Mouse (Mus musculus): Measurements from ENCODE around the gene Ufsp1. TPM values are rescaled to one million over a fixed set of nuclear protein-coding genes. Genes with fewer than 3 reads are reported as not detected.
"Not testable (repeated sequence)": the region's sequence is repeated elsewhere in the genome, so short reads cannot be mapped to it uniquely, and the experiment has no call there.

Gene Ufsp1
- polyA plus RNA-seq (2012; rRNA removed), result 41.1 and 44.1 TPM in 2 replicates

GRCm38 (mm10) chr5:137293839-137294743 lies at the start of gene Ufsp1:
Gene Ufsp1 (plus strand): TSS chr5:137294629.
- Histone ChIP-seq H3K27ac (ENCODE audit: control insufficient read depth, insufficient read depth, low read length) (no peak within 1 kb of the TSS), H3K4me3 (ENCODE audit: control insufficient read depth, insufficient read depth, low read length) (peak within 1 kb of the TSS; percentile 50), H3K27me3 (ENCODE audit: control insufficient read depth, insufficient read depth, low read length) (peaks cover 3% of the 10 kb centered on the region; the same call in 1 of the 2 replicates), H3K36me3 (ENCODE audit: control insufficient read depth, insufficient read depth, low read length) (peaks cover 37% of the 10 kb centered on the region), H3K4me1 (replicated peaks; ENCODE audit: control insufficient read depth, insufficient read depth, low read length) (peaks cover 19% of the 10 kb centered on the region)
- TF ChIP-seq CTCF (IDR thresholded peaks at IDR 0.05; ENCODE audit: borderline replicate concordance, control insufficient read depth, extremely low read depth, insufficient read depth, low read length, poor library complexity) (0 out of 2 replicates have a peak, but pooled peaks have one; percentile 63), POLR2A (IDR thresholded peaks at IDR 0.05; ENCODE audit: control insufficient read depth, extremely low read depth, insufficient read depth, low read length, poor library complexity) (peak; percentile 64; the same call in 1 of the 2 replicates)
- under 1% methylated on average over 52 of the region's 52 CpGs for WGBS
- peak; percentile 94 for DNase-seq

GRCm38 (mm10) chr5:137263897-137264720 lies 30.3 kb upstream of the Ufsp1 start:
- DNase-seq, result no peak
- TF ChIP-seq POLR2A (IDR thresholded peaks at IDR 0.05; ENCODE audit: control insufficient read depth, extremely low read depth, insufficient read depth, low read length, poor library complexity) (no peak), CTCF (IDR thresholded peaks at IDR 0.05; ENCODE audit: borderline replicate concordance, control insufficient read depth, extremely low read depth, insufficient read depth, low read length, poor library complexity) (no peak)
- Histone ChIP-seq H3K27ac (ENCODE audit: control insufficient read depth, insufficient read depth, low read length) (no peak overlapping the region), H3K36me3 (ENCODE audit: control insufficient read depth, insufficient read depth, low read length) (no peaks in the 10 kb centered on the region), H3K4me3 (ENCODE audit: control insufficient read depth, insufficient read depth, low read length) (no peak overlapping the region), H3K4me1 (replicated peaks; ENCODE audit: control insufficient read depth, insufficient read depth, low read length) (peaks cover 18% of the 10 kb centered on the region), H3K27me3 (ENCODE audit: control insufficient read depth, insufficient read depth, low read length) (no peaks in the 10 kb centered on the region)
- 67% methylated on average over 14 of the region's 14 CpGs for WGBS

DNA sequence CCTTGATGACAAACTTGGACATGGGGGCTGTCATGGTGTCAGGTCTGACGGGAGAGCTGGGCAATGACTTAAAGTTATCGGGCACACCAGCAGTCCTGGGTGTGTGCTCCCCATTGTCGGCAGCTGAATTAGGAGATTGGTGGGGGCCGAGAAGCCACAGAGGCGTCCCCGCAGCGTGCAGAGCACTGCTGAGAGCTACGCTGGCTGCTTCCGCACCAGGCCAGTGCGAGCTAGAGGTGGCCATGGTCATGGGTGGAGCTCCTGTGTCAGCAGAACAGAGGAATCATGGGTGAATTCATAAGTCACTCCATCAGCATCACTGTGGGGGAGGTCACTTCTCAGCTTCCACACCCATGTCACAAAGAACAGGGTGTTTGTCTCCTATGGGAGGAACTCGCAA lies 29.6 kb upstream of the Ufsp1 start:
- Histone ChIP-seq H3K27me3 (ENCODE audit: control insufficient read depth, insufficient read depth, low read length) (no peaks in the 10 kb centered on the region), H3K27ac (ENCODE audit: control insufficient read depth, insufficient read depth, low read length) (no peak overlapping the region), H3K4me3 (ENCODE audit: control insufficient read depth, insufficient read depth, low read length) (no peak overlapping the region), H3K4me1 (replicated peaks; ENCODE audit: control insufficient read depth, insufficient read depth, low read length) (peaks cover 18% of the 10 kb centered on the region), H3K36me3 (ENCODE audit: control insufficient read depth, insufficient read depth, low read length) (no peaks in the 10 kb centered on the region)
- 97% methylated on average over 11 of the region's 11 CpGs for WGBS
- no peak for DNase-seq
- TF ChIP-seq CTCF (IDR thresholded peaks at IDR 0.05; ENCODE audit: borderline replicate concordance, control insufficient read depth, extremely low read depth, insufficient read depth, low read length, poor library complexity) (no peak), POLR2A (IDR thresholded peaks at IDR 0.05; ENCODE audit: control insufficient read depth, extremely low read depth, insufficient read depth, low read length, poor library complexity) (no peak)

DNA sequence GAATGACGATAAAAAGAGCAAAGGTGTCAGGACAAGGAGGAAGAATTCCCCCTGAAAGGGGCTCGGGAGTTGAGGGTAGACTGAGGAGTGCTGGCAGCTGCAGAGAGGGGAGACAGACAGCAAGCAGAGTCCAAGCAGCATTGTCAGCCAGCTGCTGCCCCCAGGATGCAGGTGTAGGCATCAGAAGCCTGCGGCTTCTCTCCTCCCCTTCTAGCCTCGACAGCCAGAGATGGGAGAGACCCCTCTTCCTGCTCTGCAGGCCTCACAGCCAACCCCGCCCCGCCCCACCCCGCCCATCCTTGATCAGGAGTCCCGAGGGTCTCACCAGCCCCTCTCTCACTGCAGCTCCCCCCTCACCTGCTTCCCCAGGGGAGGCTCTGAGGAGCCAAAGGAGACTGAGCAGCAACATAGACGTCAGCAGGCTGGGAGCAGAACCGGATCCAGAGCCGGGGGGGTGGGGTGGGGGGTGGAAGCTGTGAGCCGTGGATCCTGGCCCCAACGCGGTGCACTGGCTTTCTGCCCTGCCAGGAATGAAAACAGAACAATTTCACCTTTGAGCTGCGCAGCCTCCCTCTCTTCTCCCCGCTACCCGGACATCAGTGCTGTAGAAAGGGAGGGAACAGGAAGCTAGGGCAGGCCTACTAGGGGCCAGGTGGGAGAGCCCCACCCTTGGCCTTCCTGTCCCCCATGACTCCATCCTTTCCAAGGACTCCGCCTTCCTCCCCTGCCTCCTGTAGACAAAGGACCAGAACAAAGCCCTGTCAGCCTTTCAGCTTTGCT lies 26.1 kb upstream of the Ufsp1 start:
- Histone ChIP-seq H3K4me3 (ENCODE audit: control insufficient read depth, insufficient read depth, low read length) (peak overlapping the region; percentile 41), H3K27me3 (ENCODE audit: control insufficient read depth, insufficient read depth, low read length) (no peaks in the 10 kb centered on the region), H3K36me3 (ENCODE audit: control insufficient read depth, insufficient read depth, low read length) (no peaks in the 10 kb centered on the region), H3K27ac (ENCODE audit: control insufficient read depth, insufficient read depth, low read length) (peak overlapping the region; percentile 41; the same call in 1 of the 2 replicates), H3K4me1 (replicated peaks; ENCODE audit: control insufficient read depth, insufficient read depth, low read length) (peaks cover 18% of the 10 kb centered on the region)
- no peak for TF ChIP-seq CTCF (IDR thresholded peaks at IDR 0.05; ENCODE audit: borderline replicate concordance, control insufficient read depth, extremely low read depth, insufficient read depth, low read length, poor library complexity)
- TF ChIP-seq POLR2A (IDR thresholded peaks at IDR 0.05; ENCODE audit: control insufficient read depth, extremely low read depth, insufficient read depth, low read length, poor library complexity), result no peak
- whole genome bisulfite sequencing, result 2% methylated on average over 18 of the region's 18 CpGs
- DNase-seq, result peak; percentile 70

GRCm38 (mm10) chr5:137277360-137278342 lies 16.8 kb upstream of the Ufsp1 start:
- WGBS, result 62% methylated on average over 18 of the region's 18 CpGs

GRCm38 (mm10) chr5:137284411-137284810 lies 10.0 kb upstream of the Ufsp1 start:
- H3K4me1 ChIP-seq (replicated peaks; ENCODE audit: control insufficient read depth, insufficient read depth, low read length), result peaks cover 21% of the 10 kb centered on the region
- 92% methylated on average over 6 of the region's 6 CpGs for WGBS
- DNase-seq; H3K4me3 ChIP-seq (ENCODE audit: control insufficient read depth, insufficient read depth, low read length); H3K27ac ChIP-seq (ENCODE audit: control insufficient read depth, insufficient read depth, low read length); H3K36me3 ChIP-seq (ENCODE audit: control insufficient read depth, insufficient read depth, low read length): not testable (repeated sequence)
- peaks cover 18% of the 10 kb centered on the region; the same call in 1 of the 2 replicates for H3K27me3 ChIP-seq (ENCODE audit: control insufficient read depth, insufficient read depth, low read length)

More at GRCm38 (mm10) chr5:137277360-137278342, 16.8 kb upstream of the Ufsp1 start:
- Histone ChIP-seq H3K4me3 (ENCODE audit: control insufficient read depth, insufficient read depth, low read length) (no peak overlapping the region), H3K27me3 (ENCODE audit: control insufficient read depth, insufficient read depth, low read length) (no peaks in the 10 kb centered on the region), H3K27ac (ENCODE audit: control insufficient read depth, insufficient read depth, low read length) (no peak overlapping the region), H3K36me3 (ENCODE audit: control insufficient read depth, insufficient read depth, low read length) (no peaks in the 10 kb centered on the region), H3K4me1 (replicated peaks; ENCODE audit: control insufficient read depth, insufficient read depth, low read length) (no peaks in the 10 kb centered on the region)
- TF ChIP-seq POLR2A (IDR thresholded peaks at IDR 0.05; ENCODE audit: control insufficient read depth, extremely low read depth, insufficient read depth, low read length, poor library complexity), result no peak
- no peak for TF ChIP-seq CTCF (IDR thresholded peaks at IDR 0.05; ENCODE audit: borderline replicate concordance, control insufficient read depth, extremely low read depth, insufficient read depth, low read length, poor library complexity)
- DNase-seq, result peak; percentile 35

All from thymus, adult 2 months (tissue).